8 mouse cellular contexts compared by ENCODE assay signal in genomic region chr9:58199381-58200269, GRCm38 (mm10). TPM values are rescaled to one million over a fixed set of nuclear protein-coding genes. Genes with fewer than 3 reads are reported as not detected.
DNase-seq lines count a peak whose midpoint lies in the region; ATAC-seq and TF ChIP-seq lines count a peak whose summit lies in the region.

No protein-coding gene starts in this region.

- peak in 1 of 2 experiments; percentile 19 for DNase-seq in cerebellum, adult 2 months
- no peak for DNase-seq in cerebellum, adult 8-10 months
- no peak for DNase-seq in left cerebral cortex, adult 2 months (ENCODE audit: extremely low spot score in 1 of 2, low spot score in 2 of 2)
- DNase-seq in left cerebral cortex, adult 11 months (ENCODE audit: low spot score): no peak
- DNase-seq in hindbrain, postnatal 0 days (ENCODE audit: low spot score): peak; percentile 44
- no peak for DNase-seq in Muller cell, postnatal 12 days (ENCODE audit: inconsistent ontology term)
- DNase-seq in urinary bladder, postnatal 10 days (ENCODE audit: low spot score): no peak

- no peak overlapping the region for H3K27ac ChIP-seq in cerebellum, adult 2 months (ENCODE audit: insufficient read depth, low read length)
- peak overlapping the region; percentile 80 for H3K27ac ChIP-seq in left cerebral cortex, adult 2 months
- H3K27ac ChIP-seq in hindbrain, postnatal 0 days: peak overlapping the region; percentile 78
- peak overlapping the region; percentile 55; the same call in 1 of the 2 replicates for H3K27ac ChIP-seq in neural tube, embryonic 14.5 days (ENCODE audit: low read depth, low read length)

- H3K27me3 ChIP-seq in cerebellum, adult 2 months (ENCODE audit: control insufficient read depth, insufficient read depth, low read length): no peaks in the 10 kb centered on the region
- peaks cover 54% of the 10 kb centered on the region for H3K27me3 ChIP-seq in hindbrain, postnatal 0 days (ENCODE audit: insufficient read depth, low read length)
- peaks cover 71% of the 10 kb centered on the region for H3K27me3 ChIP-seq in neural tube, embryonic 14.5 days (ENCODE audit: control insufficient read depth, insufficient read depth, low read length)

- TF ChIP-seq POLR2A in cerebellum, adult 2 months (IDR thresholded peaks at IDR 0.05; ENCODE audit: borderline replicate concordance, insufficient read depth, low read length): no peak

- peak overlapping the region; percentile 12 for H3K4me3 ChIP-seq in cerebellum, adult 2 months (replicated peaks; ENCODE audit: insufficient read depth, low read depth, low read length)
- peak overlapping the region; percentile 44 for H3K4me3 ChIP-seq in left cerebral cortex, adult 2 months
- H3K4me3 ChIP-seq in hindbrain, postnatal 0 days (ENCODE audit: low read length): peak overlapping the region; percentile 33
- H3K4me3 ChIP-seq in neural tube, embryonic 14.5 days (ENCODE audit: low read depth, low read length): peak overlapping the region; percentile 26

- H3K36me3 ChIP-seq in hindbrain, postnatal 0 days (ENCODE audit: insufficient read depth, low read length): no peaks in the 10 kb centered on the region
- H3K36me3 ChIP-seq in neural tube, embryonic 14.5 days (ENCODE audit: control insufficient read depth, insufficient read depth, low read length): no peaks in the 10 kb centered on the region

- no peak for TF ChIP-seq CTCF in cerebellum, adult 2 months (IDR thresholded peaks at IDR 0.05; ENCODE audit: borderline replicate concordance, insufficient read depth, low read depth, low read length)
- TF ChIP-seq CTCF in left cerebral cortex, adult 2 months (IDR thresholded peaks at IDR 0.05): no peak
- no peak for TF ChIP-seq CTCF in hindbrain, postnatal 0 days (IDR thresholded peaks at IDR 0.05; ENCODE audit: low read depth)

- peak overlapping the region; percentile 49 for H3K4me2 ChIP-seq in hindbrain, postnatal 0 days (ENCODE audit: low read depth, low read length)
- H3K4me2 ChIP-seq in neural tube, embryonic 14.5 days (ENCODE audit: low read depth, low read length): peak overlapping the region; percentile 36

- WGBS in cerebellum, adult 2 months: 33% methylated on average over 41 of the region's 41 CpGs
- 1% methylated on average over 41 of the region's 41 CpGs for WGBS in hindbrain, postnatal 0 days
- WGBS in neural tube, embryonic 14.5 days: under 1% methylated on average over 41 of the region's 41 CpGs

- no peaks in the 10 kb centered on the region for H3K9me3 ChIP-seq in hindbrain, postnatal 0 days (ENCODE audit: low read length)
- no peaks in the 10 kb centered on the region for H3K9me3 ChIP-seq in neural tube, embryonic 14.5 days (ENCODE audit: control insufficient read depth, low read length)

- peak overlapping the region; percentile 46; the same call in 1 of the 2 replicates for H3K9ac ChIP-seq in hindbrain, postnatal 0 days (replicated peaks; ENCODE audit: low read length)
- peak overlapping the region; percentile 3; the same call in 1 of the 2 replicates for H3K9ac ChIP-seq in neural tube, embryonic 14.5 days (replicated peaks; ENCODE audit: low read depth, low read length)

- intact Hi-C loops in left cerebral cortex, adult 2 months (cut with DNase I): loop anchor here (1.0 to 10.0 kb wide), 3 partner anchors 89 to 265 kb away; no protein-coding TSS in a partner anchor

- peaks cover 11% of the 10 kb centered on the region for H3K4me1 ChIP-seq in cerebellum, adult 2 months (ENCODE audit: control insufficient read depth, insufficient read depth, low read length)
- H3K4me1 ChIP-seq in hindbrain, postnatal 0 days (ENCODE audit: insufficient read depth, low read length): peaks cover 15% of the 10 kb centered on the region; the same call in 1 of the 2 replicates
- peaks cover 23% of the 10 kb centered on the region for H3K4me1 ChIP-seq in neural tube, embryonic 14.5 days (ENCODE audit: control insufficient read depth, insufficient read depth, low read length)

- no peak for ATAC-seq in hindbrain, postnatal 0 days
- no peak for ATAC-seq in neural tube, embryonic 14.5 days (ENCODE audit: low read depth)

RNA-seq across cellular contexts. Expression of gene Islr, which starts 4.5 kb away (rescaled TPM):
- polyA plus RNA-seq in cerebellum, adult 2 months (2012; rRNA removed): 6.4 and 12.2 TPM in 2 replicates
- total RNA-seq in left cerebral cortex, adult 2 months (2021): 10 to 100 TPM; 11.0 to 15.2 TPM
- 57.9 and 72.8 TPM in 2 replicates for total RNA-seq in hindbrain, postnatal 0 days (2014; rRNA removed)
- polyA plus RNA-seq in hindbrain, postnatal 0 days (2015; fragmentation: Nextera tagmentation; extraction: Ambion mirVana): 29.9 and 33.5 TPM in 2 replicates
- 1.5 and 39.2 TPM in 2 replicates for polyA plus RNA-seq in neural tube, embryonic 14.5 days (2014; fragmentation: Nextera tagmentation; extraction: Ambion mirVana)

RNA-seq across cellular contexts. Expression of gene Islr2, which starts 4.5 kb away (rescaled TPM):
- polyA plus RNA-seq in cerebellum, adult 2 months (2012; rRNA removed): 1.1 and 1.6 TPM in 2 replicates
- total RNA-seq in left cerebral cortex, adult 2 months (2021): 10 to 100 TPM; 72.1 to 74.0 TPM
- total RNA-seq in hindbrain, postnatal 0 days (2014; rRNA removed): 293 and 343 TPM in 2 replicates
- polyA plus RNA-seq in hindbrain, postnatal 0 days (2015; fragmentation: Nextera tagmentation; extraction: Ambion mirVana): 15.8 and 19.2 TPM in 2 replicates
- 13.2 and 13.5 TPM in 2 replicates for polyA plus RNA-seq in neural tube, embryonic 14.5 days (2014; fragmentation: Nextera tagmentation; extraction: Ambion mirVana)

RNA-seq across cellular contexts. Expression of gene Pml, which starts 50.0 kb away (rescaled TPM):
- 9.9 and 12.2 TPM in 2 replicates for polyA plus RNA-seq in cerebellum, adult 2 months (2012; rRNA removed)
- total RNA-seq in left cerebral cortex, adult 2 months (2021): 10 to 100 TPM; 14.1 to 19.3 TPM
- total RNA-seq in hindbrain, postnatal 0 days (2014; rRNA removed): 11.4 and 17.0 TPM in 2 replicates
- polyA plus RNA-seq in hindbrain, postnatal 0 days (2015; fragmentation: Nextera tagmentation; extraction: Ambion mirVana): 3.2 and 4.8 TPM in 2 replicates
- 2.7 and 3.3 TPM in 2 replicates for polyA plus RNA-seq in neural tube, embryonic 14.5 days (2014; fragmentation: Nextera tagmentation; extraction: Ambion mirVana)

RNA-seq across cellular contexts. Expression of gene Stoml1, which starts 53.3 kb away (rescaled TPM):
- polyA plus RNA-seq in cerebellum, adult 2 months (2012; rRNA removed): 98.3 and 99.1 TPM in 2 replicates
- total RNA-seq in left cerebral cortex, adult 2 months (2021): 10 to 100 TPM; 66.5 to 72.6 TPM
- 145 and 157 TPM in 2 replicates for total RNA-seq in hindbrain, postnatal 0 days (2014; rRNA removed)
- polyA plus RNA-seq in hindbrain, postnatal 0 days (2015; fragmentation: Nextera tagmentation; extraction: Ambion mirVana): 136 and 141 TPM in 2 replicates
- polyA plus RNA-seq in neural tube, embryonic 14.5 days (2014; fragmentation: Nextera tagmentation; extraction: Ambion mirVana): 112 and 129 TPM in 2 replicates
